Mouse (Mus musculus): ENCODE measurements at regions not wholly inside any gene's neighbourhood (a gene's known extent, or its start where the extent isn't known, plus 50 kb on each side); places are given as distances from the start of the nearest gene placed in this dataset.

DNA sequence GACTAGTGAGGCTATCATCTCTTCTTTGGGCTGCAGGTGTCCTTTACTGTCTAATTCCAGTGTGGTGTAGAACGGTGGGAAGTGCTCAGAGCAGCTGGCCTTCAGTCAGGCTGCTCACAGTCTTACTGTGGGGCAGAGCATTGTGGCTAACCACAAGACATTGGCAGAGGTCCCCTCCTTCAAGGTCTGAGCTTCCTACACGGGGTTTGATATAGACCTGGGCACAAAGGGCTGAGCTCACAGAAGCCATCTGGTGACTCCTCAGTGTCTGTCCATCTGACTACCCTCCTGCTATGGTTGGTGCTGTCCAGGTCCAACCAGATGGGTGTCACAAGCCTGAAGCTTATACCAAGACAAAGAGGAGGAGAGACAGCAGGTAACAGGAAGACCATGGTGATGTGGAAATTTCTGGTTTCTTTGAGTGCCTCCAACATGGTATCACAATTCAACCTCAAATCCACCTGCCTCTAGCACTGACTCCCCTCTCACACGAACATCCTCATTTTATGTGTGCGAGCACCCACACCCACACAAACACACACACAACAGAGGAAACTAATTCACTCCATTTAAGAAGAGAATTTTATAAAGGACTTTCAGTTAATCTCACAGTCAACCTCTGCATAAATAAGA is 147.0 kb upstream of the Tle3 start:
- Histone ChIP-seq H3K9me3 (peaks cover 4% of the 10 kb centered on the region), H3K36me3 (no peaks in the 10 kb centered on the region), H3K9ac (no peak overlapping the region), H3K4me1 (peaks cover 12% of the 10 kb centered on the region), H3K4me3 (no peak overlapping the region), H3K27me3 (peaks cover 8% of the 10 kb centered on the region), H3K27ac (no peak overlapping the region), H3K4me2 (no peak overlapping the region)
- no peak for ATAC-seq (ENCODE audit: insufficient number of reproducible peaks, insufficient read depth, low FRiP score, low TSS enrichment, low read depth)
- 72% methylated on average over 4 of the region's 4 CpGs for WGBS

DNA sequence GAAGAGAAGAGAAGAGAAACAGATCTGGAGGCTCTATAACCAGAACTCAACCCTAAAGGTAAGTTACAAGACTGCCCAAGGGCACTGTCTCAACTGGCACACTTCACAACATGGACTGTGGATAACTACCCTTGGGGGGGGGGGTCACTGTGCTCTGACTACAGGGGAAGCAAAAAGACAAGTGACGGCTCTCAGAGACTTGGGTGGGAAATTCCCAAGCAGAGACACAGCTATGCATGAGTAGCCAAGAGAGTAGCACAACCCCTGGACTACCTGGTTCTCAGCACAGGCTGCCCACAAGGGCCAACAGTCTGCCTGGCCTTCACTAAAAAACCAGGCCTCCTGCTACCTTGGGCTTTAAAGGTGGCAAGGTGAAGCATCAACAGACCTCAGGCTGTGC is 146.3 kb upstream of the Tle3 start:
- H3K27me3 ChIP-seq: peaks cover 11% of the 10 kb centered on the region
- ATAC-seq (ENCODE audit: insufficient number of reproducible peaks, insufficient read depth, low FRiP score, low TSS enrichment, low read depth): no peak

DNA sequence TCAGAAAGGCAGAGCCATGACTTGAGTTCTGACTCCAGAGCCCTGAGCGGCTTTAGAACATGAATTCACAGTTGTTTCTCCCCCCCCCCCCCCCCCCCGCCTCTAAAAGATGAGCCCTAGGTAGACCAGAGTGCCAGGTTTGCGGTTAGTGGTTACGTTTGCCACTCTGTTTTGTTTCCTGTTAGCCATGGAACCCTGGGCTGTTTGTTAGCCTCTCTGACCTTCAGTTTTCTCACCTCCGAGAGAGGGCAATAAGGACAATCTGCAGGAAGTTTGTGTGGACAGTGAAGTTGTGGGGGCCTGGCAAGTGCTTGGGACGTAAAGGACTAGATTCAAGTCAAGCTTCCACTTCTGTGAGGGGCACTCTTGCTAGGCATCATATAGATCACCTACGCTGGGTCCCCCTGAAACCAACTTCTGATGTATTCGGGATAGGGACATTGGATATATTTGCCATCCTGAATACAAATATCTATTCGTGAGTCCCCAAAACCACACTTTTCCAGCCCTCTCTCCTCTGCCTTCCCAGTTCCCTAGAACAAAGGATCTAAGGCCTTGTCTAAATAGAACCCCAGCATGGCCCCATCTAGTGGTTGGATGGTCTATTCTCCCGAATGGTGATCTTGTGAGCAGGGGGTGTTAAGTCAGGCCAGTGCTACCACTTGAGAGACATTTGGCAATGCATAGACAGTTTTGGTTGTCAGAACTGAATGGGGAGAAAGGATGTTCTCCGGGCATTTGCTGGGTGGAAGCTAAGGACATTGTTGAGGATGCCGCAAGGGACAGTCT is 145.4 kb upstream of the Tle3 start:
- H3K27me3 ChIP-seq: peaks cover 15% of the 10 kb centered on the region
- H3K9me3 ChIP-seq: peaks cover 4% of the 10 kb centered on the region
- 0 out of 2 replicates have a peak overlapping the region, but pooled peaks have one; percentile 27 for H3K9ac ChIP-seq
- no peaks in the 10 kb centered on the region for H3K36me3 ChIP-seq
- WGBS: 84% methylated on average over 11 of the region's 12 CpGs
- H3K27ac ChIP-seq: no peak overlapping the region
- H3K4me3 ChIP-seq: no peak overlapping the region
- no peak overlapping the region for H3K4me2 ChIP-seq
- no peak for ATAC-seq (ENCODE audit: insufficient number of reproducible peaks, insufficient read depth, low FRiP score, low TSS enrichment, low read depth)
- H3K4me1 ChIP-seq: peaks cover 12% of the 10 kb centered on the region

More for the DNA sequence above, 146.3 kb upstream of the Tle3 start:
- H3K4me2 ChIP-seq: no peak overlapping the region
- H3K4me3 ChIP-seq: no peak overlapping the region
- peaks cover 12% of the 10 kb centered on the region for H3K4me1 ChIP-seq
- H3K27ac ChIP-seq: no peak overlapping the region
- peaks cover 4% of the 10 kb centered on the region for H3K9me3 ChIP-seq
- 84% methylated on average over 1 of the region's 1 CpGs for WGBS
- H3K36me3 ChIP-seq: no peaks in the 10 kb centered on the region
- no peak overlapping the region for H3K9ac ChIP-seq

DNA sequence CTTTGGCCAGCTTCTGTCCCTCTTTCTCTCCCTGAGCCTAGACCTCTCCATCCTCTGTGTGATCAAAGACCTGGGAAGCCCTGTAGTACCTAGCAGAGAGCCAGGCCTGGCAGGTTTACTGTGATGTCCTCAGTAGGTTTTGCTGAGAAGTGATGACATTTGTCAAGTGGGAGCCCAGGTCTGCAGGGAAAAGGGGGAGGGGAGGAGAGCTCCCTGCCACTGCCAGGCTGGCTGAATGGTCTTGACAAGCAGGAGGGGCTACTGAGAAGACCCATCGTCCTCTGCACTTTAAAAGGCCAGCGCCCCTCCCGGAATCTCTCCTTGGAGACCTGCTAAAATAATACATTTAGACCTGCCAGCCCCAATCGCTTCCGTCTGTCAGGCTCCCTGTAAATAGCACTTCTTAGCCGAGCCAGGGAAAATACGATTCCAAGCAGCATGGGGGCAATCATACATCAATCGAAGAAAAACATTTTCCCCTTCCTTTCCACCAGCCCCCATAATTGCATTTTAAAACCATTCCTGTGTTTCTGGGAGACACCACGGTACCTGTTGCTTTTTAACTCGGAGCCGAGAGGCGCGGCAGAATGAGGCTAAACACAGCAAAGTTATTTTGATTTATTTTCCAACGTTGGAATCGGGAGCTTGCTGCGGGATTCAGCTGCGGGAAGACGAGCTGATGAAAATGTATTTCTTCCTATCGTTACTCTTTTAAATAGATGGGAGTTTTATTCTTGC is 144.5 kb upstream of the Tle3 start:
- H3K27me3 ChIP-seq: peaks cover 22% of the 10 kb centered on the region
- no peak for ATAC-seq (ENCODE audit: insufficient number of reproducible peaks, insufficient read depth, low FRiP score, low TSS enrichment, low read depth)
- no peak overlapping the region for H3K27ac ChIP-seq
- 0 out of 2 replicates have a peak overlapping the region, but pooled peaks have one; percentile 27 for H3K9ac ChIP-seq
- H3K4me1 ChIP-seq: peaks cover 12% of the 10 kb centered on the region
- no peaks in the 10 kb centered on the region for H3K36me3 ChIP-seq
- 36% methylated on average over 19 of the region's 19 CpGs for WGBS
- H3K4me3 ChIP-seq: no peak overlapping the region
- peaks cover 4% of the 10 kb centered on the region for H3K9me3 ChIP-seq
- H3K4me2 ChIP-seq: peak overlapping the region; percentile 22; the same call in 1 of the 2 replicates

DNA sequence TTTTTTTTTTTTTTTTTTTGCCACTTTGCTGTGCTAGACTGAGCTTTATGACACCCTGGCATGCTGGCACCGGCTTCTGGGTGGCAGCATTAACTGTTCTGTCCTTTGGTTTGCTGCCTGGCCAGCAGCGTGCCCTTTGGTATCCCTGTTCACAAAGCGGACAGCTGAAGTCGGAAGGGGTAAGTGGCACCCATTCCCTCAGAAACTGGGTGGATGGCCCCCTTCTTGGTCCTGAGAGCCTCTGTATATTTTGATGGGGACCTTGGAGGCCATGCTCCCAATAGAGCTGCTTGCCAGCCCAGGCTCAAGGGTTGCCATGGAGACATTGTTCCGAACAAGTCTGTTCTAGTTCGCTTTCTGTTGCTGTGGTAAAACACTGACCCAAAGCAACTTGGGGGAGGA is 143.9 kb upstream of the Tle3 start:
- ATAC-seq (ENCODE audit: insufficient number of reproducible peaks, insufficient read depth, low FRiP score, low TSS enrichment, low read depth): no peak
- H3K9me3 ChIP-seq: peaks cover 1% of the 10 kb centered on the region
- peaks cover 12% of the 10 kb centered on the region for H3K4me1 ChIP-seq
- no peak overlapping the region for H3K27ac ChIP-seq
- no peak overlapping the region for H3K4me2 ChIP-seq
- peaks cover 22% of the 10 kb centered on the region for H3K27me3 ChIP-seq
- no peak overlapping the region for H3K9ac ChIP-seq
- no peaks in the 10 kb centered on the region for H3K36me3 ChIP-seq
- WGBS: 81% methylated on average over 6 of the region's 6 CpGs
- no peak overlapping the region for H3K4me3 ChIP-seq

DNA sequence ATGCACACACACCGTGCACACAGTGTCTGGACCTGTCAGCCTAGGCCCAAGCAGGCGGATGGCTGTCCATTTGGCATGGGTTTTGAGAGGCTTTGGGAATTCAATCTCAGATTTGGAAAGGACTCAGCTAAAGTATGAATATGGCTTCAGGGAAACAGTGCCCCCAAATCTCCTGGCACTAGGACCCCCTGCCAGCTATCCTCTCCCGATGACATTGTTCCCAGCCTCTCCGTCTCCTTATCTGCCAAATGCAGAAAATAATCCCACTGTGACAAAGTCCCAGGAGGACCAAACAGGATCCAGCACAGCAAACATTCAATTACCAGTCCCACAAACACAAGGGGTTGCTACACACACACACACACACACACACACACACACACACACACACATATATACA is 141.9 kb upstream of the Tle3 start:
- 81% methylated on average over 4 of the region's 4 CpGs for WGBS
- H3K4me3 ChIP-seq: no peak overlapping the region
- no peak overlapping the region for H3K9ac ChIP-seq
- peaks cover 19% of the 10 kb centered on the region for H3K27me3 ChIP-seq
- H3K36me3 ChIP-seq: no peaks in the 10 kb centered on the region
- no peaks in the 10 kb centered on the region for H3K9me3 ChIP-seq
- no peak overlapping the region for H3K4me2 ChIP-seq
- no peak overlapping the region for H3K27ac ChIP-seq
- peaks cover 12% of the 10 kb centered on the region for H3K4me1 ChIP-seq
- no peak for ATAC-seq (ENCODE audit: insufficient number of reproducible peaks, insufficient read depth, low FRiP score, low TSS enrichment, low read depth)

DNA sequence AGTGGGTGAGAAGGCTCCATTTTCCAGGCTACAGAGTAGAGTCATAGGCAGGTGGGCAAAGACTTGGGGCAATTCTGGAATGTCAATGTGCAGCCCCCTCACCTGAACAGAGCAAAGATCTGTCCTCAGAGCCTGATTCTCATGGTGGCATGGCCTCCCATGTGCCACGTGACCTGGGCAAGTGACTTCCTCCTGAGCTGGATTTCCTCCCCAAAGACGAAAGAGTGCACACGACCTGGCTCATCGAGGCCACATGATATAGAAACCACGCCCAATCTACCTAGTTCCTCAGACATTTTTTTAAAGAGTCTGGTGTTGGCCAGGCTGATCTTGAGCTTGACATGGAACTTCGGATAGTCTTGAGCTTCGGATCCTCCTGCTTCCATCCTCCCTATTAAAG is 139.5 kb upstream of the Tle3 start:
- H3K36me3 ChIP-seq: no peaks in the 10 kb centered on the region
- H3K4me2 ChIP-seq: no peak overlapping the region
- peaks cover 24% of the 10 kb centered on the region for H3K27me3 ChIP-seq
- 82% methylated on average over 7 of the region's 7 CpGs for WGBS
- H3K9ac ChIP-seq: no peak overlapping the region
- H3K4me3 ChIP-seq: no peak overlapping the region
- H3K9me3 ChIP-seq: no peaks in the 10 kb centered on the region
- peaks cover 21% of the 10 kb centered on the region for H3K4me1 ChIP-seq
- no peak for ATAC-seq (ENCODE audit: insufficient number of reproducible peaks, insufficient read depth, low FRiP score, low TSS enrichment, low read depth)
- H3K27ac ChIP-seq: no peak overlapping the region

DNA sequence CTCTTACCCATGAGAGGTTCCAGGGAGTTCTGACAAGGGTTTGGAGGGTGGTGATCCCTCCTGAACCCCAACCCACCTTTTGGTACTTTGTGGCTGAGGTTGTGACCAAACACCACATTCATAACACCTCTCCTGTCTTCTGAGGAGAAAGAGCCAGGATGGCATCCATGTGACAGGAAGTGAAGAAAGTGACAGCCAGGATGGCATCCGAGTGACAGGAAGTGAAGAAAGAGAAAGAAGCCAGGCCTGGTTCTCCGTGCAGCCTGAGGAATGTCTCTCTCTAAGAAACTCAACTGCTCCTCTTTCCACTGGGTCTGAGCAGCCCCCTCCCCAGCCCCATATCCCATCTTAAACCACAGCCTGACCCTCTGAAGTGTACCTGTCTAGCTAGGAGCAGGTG is 138.9 kb upstream of the Tle3 start:
- peaks cover 15% of the 10 kb centered on the region for H3K4me1 ChIP-seq
- H3K36me3 ChIP-seq: no peaks in the 10 kb centered on the region
- ATAC-seq (ENCODE audit: insufficient number of reproducible peaks, insufficient read depth, low FRiP score, low TSS enrichment, low read depth): no peak
- WGBS: 66% methylated on average over 2 of the region's 2 CpGs
- no peaks in the 10 kb centered on the region for H3K9me3 ChIP-seq
- H3K4me2 ChIP-seq: no peak overlapping the region
- H3K27ac ChIP-seq: no peak overlapping the region
- no peak overlapping the region for H3K9ac ChIP-seq
- H3K4me3 ChIP-seq: no peak overlapping the region
- H3K27me3 ChIP-seq: peaks cover 30% of the 10 kb centered on the region

DNA sequence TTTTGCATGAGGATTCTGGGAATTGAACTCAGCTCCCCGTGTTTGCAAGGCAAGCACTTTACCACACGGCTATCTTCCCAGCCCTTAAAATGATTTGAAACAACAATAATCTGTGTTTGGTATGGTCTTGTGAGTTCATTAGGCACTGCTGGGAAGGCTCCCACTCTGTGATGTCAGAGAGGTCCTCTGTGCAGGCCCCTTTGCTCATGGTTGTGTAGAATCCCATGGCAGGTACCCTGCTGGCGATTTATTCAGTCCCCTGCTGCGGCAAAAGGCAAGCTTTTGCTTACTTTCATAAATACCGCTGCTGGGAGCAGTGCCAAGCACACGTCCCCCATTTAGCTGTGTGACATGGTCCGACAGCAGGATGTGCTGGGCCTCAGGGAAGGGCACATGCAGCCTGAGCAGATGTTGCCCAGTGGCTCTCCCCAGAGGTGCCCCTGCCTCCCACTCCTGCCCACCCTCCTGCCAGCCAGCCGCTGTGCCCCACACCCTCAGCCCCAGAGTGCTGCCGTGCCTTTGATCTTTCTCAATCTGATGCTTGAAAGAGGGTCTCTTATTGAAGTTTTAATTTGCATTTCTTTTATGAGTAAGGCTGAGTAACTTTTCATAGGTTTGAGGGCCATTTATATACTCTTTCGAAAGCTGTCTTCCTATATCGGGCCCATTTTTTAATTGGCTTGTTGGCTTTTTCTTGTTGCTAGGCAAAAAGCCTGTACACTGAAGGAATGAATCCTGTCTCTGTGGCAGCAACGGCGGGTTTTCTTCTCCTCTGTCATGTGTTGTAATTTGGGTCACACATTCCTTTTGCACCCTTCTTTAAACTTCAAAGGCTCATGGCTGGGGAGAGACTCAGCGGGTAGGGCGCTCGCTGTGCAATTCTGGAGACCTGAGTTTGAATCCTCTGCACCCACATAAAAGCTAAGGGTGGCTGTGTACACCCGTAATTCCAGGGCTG is 136.2 kb upstream of the Tle3 start:
- no peak overlapping the region for H3K9ac ChIP-seq
- H3K4me1 ChIP-seq: peaks cover 22% of the 10 kb centered on the region
- peak overlapping the region; percentile 28; the same call in 1 of the 2 replicates for H3K27ac ChIP-seq
- no peaks in the 10 kb centered on the region for H3K9me3 ChIP-seq
- 37% methylated on average over 17 of the region's 17 CpGs for WGBS
- peak overlapping the region; percentile 18; the same call in 1 of the 2 replicates for H3K4me2 ChIP-seq
- no peaks in the 10 kb centered on the region for H3K36me3 ChIP-seq
- H3K27me3 ChIP-seq: peaks cover 52% of the 10 kb centered on the region
- ATAC-seq (ENCODE audit: insufficient number of reproducible peaks, insufficient read depth, low FRiP score, low TSS enrichment, low read depth): no peak
- H3K4me3 ChIP-seq: no peak overlapping the region

DNA sequence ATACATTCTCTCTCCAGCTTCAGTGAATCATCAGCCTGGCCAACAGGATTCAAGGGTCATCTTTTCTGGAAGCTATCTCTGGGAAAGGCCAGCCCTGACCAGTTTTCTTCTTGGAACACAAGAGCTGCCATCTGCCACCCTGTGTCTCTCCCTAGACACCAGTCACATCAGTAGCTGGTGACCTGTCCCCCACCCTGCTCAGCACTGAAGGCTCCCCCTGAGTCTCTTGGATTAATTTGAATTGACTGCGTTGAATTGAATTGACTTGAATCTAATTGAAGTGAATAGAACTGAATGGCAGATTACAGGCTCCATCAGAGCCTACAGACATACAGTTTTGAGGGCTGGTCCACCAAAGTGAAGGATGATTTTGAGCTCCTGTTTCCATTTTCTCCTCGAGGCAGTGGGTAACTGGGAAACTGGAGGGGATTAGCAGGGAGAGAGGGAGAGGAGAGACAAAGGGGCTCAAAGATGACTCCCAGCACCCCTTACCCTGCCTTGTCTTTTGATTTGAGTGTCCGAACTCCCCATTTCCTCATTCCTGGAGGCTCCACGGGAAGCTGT is 133.4 kb upstream of the Tle3 start:
- WGBS: 48% methylated on average over 4 of the region's 4 CpGs
- no peaks in the 10 kb centered on the region for H3K9me3 ChIP-seq
- peaks cover 22% of the 10 kb centered on the region for H3K4me1 ChIP-seq
- no peak for ATAC-seq (ENCODE audit: insufficient number of reproducible peaks, insufficient read depth, low FRiP score, low TSS enrichment, low read depth)
- no peak overlapping the region for H3K9ac ChIP-seq
- H3K4me2 ChIP-seq: no peak overlapping the region
- no peak overlapping the region for H3K4me3 ChIP-seq
- H3K36me3 ChIP-seq: no peaks in the 10 kb centered on the region
- no peak overlapping the region for H3K27ac ChIP-seq
- H3K27me3 ChIP-seq: peaks cover 41% of the 10 kb centered on the region

DNA sequence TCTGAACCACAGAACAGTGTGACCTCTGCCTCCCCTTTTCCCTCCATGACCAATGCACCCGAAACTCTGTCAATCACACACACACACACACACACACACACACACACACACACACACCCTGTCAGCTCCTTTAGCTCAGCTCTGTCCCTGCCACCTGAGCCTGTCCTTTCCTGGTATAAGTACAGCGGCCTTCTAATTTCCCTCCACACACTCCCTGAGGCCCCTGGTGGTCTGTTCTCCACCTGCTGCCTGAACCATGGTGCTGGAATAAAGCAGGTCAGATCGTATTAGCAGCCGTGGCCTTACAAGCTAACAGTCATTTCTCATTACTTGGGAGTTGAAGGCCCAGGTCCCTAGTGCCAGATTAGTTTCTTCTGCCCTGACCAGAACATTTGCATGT is 132.8 kb upstream of the Tle3 start:
- Histone ChIP-seq H3K9ac (no peak overlapping the region), H3K4me3 (no peak overlapping the region), H3K4me1 (peaks cover 22% of the 10 kb centered on the region), H3K27ac (no peak overlapping the region), H3K4me2 (no peak overlapping the region), H3K36me3 (no peaks in the 10 kb centered on the region), H3K9me3 (no peaks in the 10 kb centered on the region), H3K27me3 (peaks cover 41% of the 10 kb centered on the region)
- 67% methylated on average over 4 of the region's 4 CpGs for WGBS
- no peak for ATAC-seq (ENCODE audit: insufficient number of reproducible peaks, insufficient read depth, low FRiP score, low TSS enrichment, low read depth)

Data from embryonic facial prominence, embryonic 13.5 days (tissue).